Mouse (Mus musculus) forebrain, postnatal 0 days (tissue): Measurements from ENCODE around the gene Hes2. TPM values are rescaled to one million over a fixed set of nuclear protein-coding genes. Genes with fewer than 3 reads are reported as not detected.
A peak's percentile ranks its signal among the peaks of the same experiment; 100 is the strongest.

Experiments
- ATAC-seq: fragments of 200-750 bp; cut with Nextera tagmentation; 2 replicates; pipeline ENCODE4 v1.8.0; 2017; ENCODE audit warnings: mild to moderate bottlenecking, moderate library complexity
- DNase-seq: peaks from one replicate; pipeline ENCODE4 v3.0.0-alpha.2; 2015
- H3K27ac ChIP-seq: fragments of 300-500 bp; sonication (generic); 2 replicates; pipeline ENCODE4 v1.5.1; 2014; ENCODE audit warnings: low read depth, mild to moderate bottlenecking, antibody characterized with exemption, low read length, moderate library complexity, mixed read lengths
- H3K27me3 ChIP-seq: fragments of 300-500 bp; sonication (generic); 2 replicates; pipeline ENCODE4 v1.6.1; 2014; ENCODE audit warnings: mild to moderate bottlenecking, low read length, mixed read lengths; ENCODE audit not compliant: insufficient read depth
- H3K36me3 ChIP-seq: fragments of 300-500 bp; sonication (generic); 2 replicates; pipeline ENCODE4 v1.6.1; 2014; ENCODE audit warnings: mild to moderate bottlenecking, moderate library complexity; ENCODE audit not compliant: insufficient read depth
- H3K4me1 ChIP-seq: fragments of 300-500 bp; sonication (generic); 2 replicates; pipeline ENCODE4 v1.6.1; 2014; ENCODE audit warnings: antibody characterized with exemption; ENCODE audit not compliant: insufficient read depth
- H3K4me2 ChIP-seq: fragments of 300-500 bp; sonication (generic); 2 replicates; pipeline ENCODE4 v1.6.1; 2014; ENCODE audit warnings: low read depth, mild to moderate bottlenecking, moderate library complexity
- H3K4me3 ChIP-seq: fragments of 300-500 bp; sonication (generic); 2 replicates; pipeline ENCODE4 v1.5.1; 2014; ENCODE audit warnings: low read depth, low read length, mixed read lengths
- H3K9ac ChIP-seq: fragments of 300-500 bp; sonication (generic); 2 replicates; pipeline ENCODE4 v1.6.1; 2014; ENCODE audit warnings: mild to moderate bottlenecking
- H3K9me3 ChIP-seq: fragments of 300-500 bp; sonication (generic); 2 replicates; pipeline ENCODE4 v1.6.1; 2016; ENCODE audit warnings: low read length
- CTCF ChIP-seq: sonication (generic); IDR thresholded peaks from 2 replicates; pipeline ENCODE4 v1.5.1; 2016; ENCODE audit warnings: antibody characterized with exemption, control low read depth, low read depth
- WGBS: fragments of 180-500 bp; shearing (Covaris S2); extraction: QIAGEN DNeasy Blood & Tissue Kit; methylation state at CpG from one replicate; pipeline ENCODE4 v1.1.7; 2014; 5-methylcytosine and 5-hydroxymethylcytosine counted together
- polyA plus RNA-seq: library from polyadenylated mRNA; unstranded; fragments of >200 nt; fragmentation: Nextera tagmentation; extraction: Ambion mirVana; gene quantifications from 2 replicates; pipeline ENCODE4 v1.2.1, GENCODE M21; 2015
- total RNA-seq: library from RNA; depleted of rRNA; stranded (reverse); fragments of >200 nt; gene quantifications from 2 replicates; pipeline ENCODE4 v1.2.3, GENCODE M21; 2014; rRNA removed

Gene Hes2
- total RNA-seq (not detected in 2 replicates), polyA plus RNA-seq (not detected in 2 replicates)

DNA sequence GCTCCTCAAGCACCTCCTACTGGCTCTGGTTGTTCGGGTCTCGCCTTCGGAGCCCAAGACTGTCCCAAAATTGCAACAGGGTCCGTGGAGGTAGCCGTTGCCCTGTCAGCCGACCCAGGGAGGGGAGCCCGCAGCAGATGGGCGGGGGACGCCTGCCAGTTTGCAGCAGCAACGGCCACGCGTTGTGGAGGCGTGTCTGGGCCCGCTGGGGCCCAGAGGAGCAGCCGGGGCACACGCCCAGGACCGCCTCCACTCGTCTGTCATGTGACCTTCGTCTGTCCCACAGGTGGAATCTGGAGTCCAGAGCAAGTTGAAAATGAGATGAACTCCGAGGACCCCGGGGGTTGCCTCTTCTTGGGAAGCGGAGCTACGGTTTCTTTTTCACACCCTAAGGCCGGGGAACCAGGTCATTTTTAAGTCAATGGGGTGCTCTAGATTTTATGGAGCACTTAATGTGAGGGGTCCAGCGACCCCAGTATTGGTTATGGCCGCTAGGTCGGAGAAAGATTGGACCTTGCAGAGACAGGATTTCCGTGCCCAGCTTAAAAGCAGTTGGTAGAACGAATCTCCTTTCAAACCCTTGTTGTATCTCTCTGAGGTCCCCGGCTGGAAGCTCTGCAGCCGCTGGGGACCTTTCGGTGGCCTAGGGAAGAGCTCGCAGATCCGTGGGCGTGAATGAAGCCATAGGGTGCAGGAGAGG is at the start of gene Hes2:
Gene Hes2 (plus strand): TSS at position 283 of the 700 bp plus-strand sequence.
- H3K4me1 ChIP-seq = peaks cover 4% of the 10 kb centered on the region; the same call in 1 of the 2 replicates
- peak within 1 kb of the TSS; percentile 27; the same call in 1 of the 2 replicates for H3K4me2 ChIP-seq
- no peaks in the 10 kb centered on the region for H3K9me3 ChIP-seq
- DNase-seq = no peak
- H3K9ac ChIP-seq = no peak within 1 kb of the TSS
- no peaks in the 10 kb centered on the region for H3K36me3 ChIP-seq
- no peak for TF ChIP-seq CTCF
- WGBS = 6% methylated on average over 35 of the region's 35 CpGs
- no peak for ATAC-seq
- peak within 1 kb of the TSS; percentile 9 for H3K4me3 ChIP-seq
- H3K27ac ChIP-seq = no peak within 1 kb of the TSS
- H3K27me3 ChIP-seq = peaks cover 57% of the 10 kb centered on the region

DNA sequence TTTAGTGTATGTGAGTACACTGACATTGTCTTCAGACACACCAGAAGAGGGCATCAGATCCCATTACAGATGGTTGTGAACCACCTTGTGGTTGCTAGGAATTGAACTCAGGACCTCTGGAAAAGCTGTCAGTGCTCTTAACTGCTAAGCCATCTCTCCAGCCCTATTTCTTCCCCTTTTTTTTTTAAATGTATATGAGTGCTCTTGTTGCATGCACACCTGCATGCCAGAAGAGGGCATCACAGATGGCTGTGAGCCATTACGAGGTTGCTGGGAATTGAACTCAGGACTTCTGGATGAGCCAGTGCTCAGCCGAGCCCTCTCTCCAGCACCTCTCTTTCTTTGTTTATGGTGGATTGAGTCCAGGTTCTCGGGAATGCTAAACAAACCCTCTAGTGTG is 49.2 kb upstream of the Hes2 start:
- H3K9ac ChIP-seq = no peak overlapping the region
- peaks cover 32% of the 10 kb centered on the region for H3K36me3 ChIP-seq
- peak; percentile 6; the same call in 1 of the 2 replicates for TF ChIP-seq CTCF
- no peaks in the 10 kb centered on the region for H3K9me3 ChIP-seq
- no peak overlapping the region for H3K4me3 ChIP-seq
- no peaks in the 10 kb centered on the region; the same call in 1 of the 2 replicates for H3K27me3 ChIP-seq
- WGBS = 77% methylated on average over 3 of the region's 3 CpGs
- H3K4me1 ChIP-seq = peaks cover 13% of the 10 kb centered on the region
- no peak for ATAC-seq
- H3K27ac ChIP-seq = no peak overlapping the region
- DNase-seq = no peak
- H3K4me2 ChIP-seq = no peak overlapping the region

DNA sequence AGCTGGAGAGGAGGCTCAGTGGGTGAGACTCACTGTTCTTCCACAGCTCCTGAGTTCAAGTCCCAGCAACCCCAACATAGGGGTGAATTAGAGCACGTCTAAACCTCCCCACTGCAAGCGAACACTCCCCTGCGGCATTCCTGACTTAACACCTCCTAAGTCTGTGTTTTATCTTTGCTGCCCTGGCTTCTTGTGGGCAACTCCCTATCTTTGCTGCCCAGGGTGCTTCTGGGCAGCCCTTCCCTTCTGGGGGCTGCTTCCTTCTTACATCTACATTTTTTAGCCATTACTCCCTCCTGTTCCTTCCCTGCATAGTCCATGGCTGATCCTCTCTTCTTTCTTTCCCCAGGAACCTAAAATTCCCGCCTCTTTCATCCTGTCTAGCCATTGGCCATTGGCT is 48.0 kb upstream of the Hes2 start:
- no peak overlapping the region for H3K4me2 ChIP-seq
- no peak overlapping the region for H3K4me3 ChIP-seq
- peaks cover 13% of the 10 kb centered on the region for H3K4me1 ChIP-seq
- no peaks in the 10 kb centered on the region for H3K9me3 ChIP-seq
- no peak overlapping the region for H3K9ac ChIP-seq
- no peak for TF ChIP-seq CTCF
- 89% methylated on average over 4 of the region's 4 CpGs for WGBS
- ATAC-seq (no peak), DNase-seq (no peak)
- peaks cover 29% of the 10 kb centered on the region for H3K36me3 ChIP-seq
- H3K27ac ChIP-seq = no peak overlapping the region
- H3K27me3 ChIP-seq = peaks cover 8% of the 10 kb centered on the region

DNA sequence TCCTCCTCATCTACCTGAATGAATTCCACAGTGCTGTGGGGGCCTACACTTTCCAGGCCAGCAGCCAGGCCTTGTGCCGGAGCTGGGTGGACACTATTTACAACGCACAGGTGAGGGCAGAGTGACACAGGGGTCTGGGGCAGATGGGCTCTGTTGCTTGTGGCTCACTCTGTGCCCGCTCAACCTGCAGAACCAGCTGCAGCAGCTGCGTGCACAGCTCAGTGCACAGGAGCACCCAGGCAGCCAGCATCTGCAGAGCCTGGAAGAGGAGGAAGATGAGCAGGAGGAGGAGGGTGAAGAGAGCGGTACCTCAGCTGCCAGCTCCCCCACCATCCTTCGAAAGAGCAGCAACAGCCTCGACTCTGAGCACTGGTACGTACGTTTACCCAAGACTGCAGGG is 46.3 kb upstream of the Hes2 start:
- WGBS = 84% methylated on average over 9 of the region's 9 CpGs
- Histone ChIP-seq H3K9me3 (no peaks in the 10 kb centered on the region), H3K27me3 (peaks cover 24% of the 10 kb centered on the region), H3K27ac (no peak overlapping the region), H3K4me2 (no peak overlapping the region), H3K4me3 (no peak overlapping the region), H3K36me3 (peaks cover 29% of the 10 kb centered on the region), H3K4me1 (peaks cover 13% of the 10 kb centered on the region), H3K9ac (no peak overlapping the region)
- TF ChIP-seq CTCF = no peak
- DNase-seq (no peak), ATAC-seq (no peak)

DNA sequence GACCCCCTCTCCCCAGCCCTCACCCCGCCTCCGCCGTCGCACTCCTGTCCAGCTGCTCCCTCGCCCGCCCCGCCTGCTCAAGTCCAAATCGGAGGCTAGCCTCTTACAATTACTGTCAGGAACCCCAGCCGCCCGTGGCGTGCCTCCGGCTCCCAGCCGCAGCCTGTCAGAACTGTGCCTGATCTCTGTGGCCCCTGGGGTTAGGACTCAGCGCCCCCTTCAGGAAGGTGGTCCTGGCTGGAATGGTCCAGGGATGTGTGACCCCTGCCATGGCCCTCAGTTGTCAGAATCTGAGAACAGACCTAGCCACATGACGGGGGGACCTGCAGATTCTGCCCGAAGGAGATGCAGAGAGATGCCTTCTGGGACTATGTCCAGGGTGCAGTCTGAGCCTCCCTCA is 44.6 kb upstream of the Hes2 start:
- H3K27me3 ChIP-seq = peaks cover 40% of the 10 kb centered on the region

DNA sequence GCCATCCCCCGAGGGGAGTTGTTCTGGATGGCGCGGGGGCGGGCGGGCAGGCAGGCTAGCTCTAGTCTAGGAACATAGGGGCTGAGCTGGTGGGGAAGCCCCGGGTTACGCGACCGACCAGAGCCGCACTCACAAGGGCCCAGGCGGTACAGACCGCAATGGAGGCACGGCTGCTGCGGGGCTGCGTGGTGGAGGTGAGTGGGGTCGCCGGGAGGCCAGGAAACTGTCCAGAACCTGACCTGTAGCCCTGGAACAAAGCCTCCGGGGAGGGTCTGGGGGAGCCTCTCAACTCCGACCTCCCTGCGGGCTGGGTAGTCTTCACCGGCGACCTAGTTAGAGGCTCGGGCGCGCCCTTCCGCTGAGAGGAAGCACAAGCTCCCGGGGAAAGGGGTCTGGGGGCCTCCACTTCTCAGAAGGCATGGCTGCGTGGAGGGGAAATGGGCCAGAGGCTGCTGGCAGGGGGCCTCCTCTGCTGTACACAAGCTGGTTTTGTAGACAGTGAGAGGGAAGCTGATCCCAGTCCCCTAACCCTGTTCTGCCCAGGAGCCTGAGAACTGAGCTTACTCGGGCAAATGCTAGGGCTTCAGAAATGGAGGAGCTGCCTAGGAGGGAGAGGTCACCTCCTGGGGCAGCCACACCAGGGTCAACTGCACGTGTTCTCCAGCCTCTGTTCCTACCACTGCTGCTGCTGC is 42.6 kb upstream of the Hes2 start, which contains the start of gene Tnfrsf25:
Gene Tnfrsf25 (plus strand): TSS at position 14 of the 692 bp plus-strand sequence.
- H3K4me1 ChIP-seq = peaks cover 11% of the 10 kb centered on the region; the same call in 1 of the 2 replicates
- H3K9me3 ChIP-seq = no peaks in the 10 kb centered on the region
- 7% methylated on average over 30 of the region's 30 CpGs for WGBS
- no peak within 1 kb of the TSS for H3K4me3 ChIP-seq
- H3K9ac ChIP-seq = no peak within 1 kb of the TSS
- peaks cover 24% of the 10 kb centered on the region for H3K36me3 ChIP-seq
- H3K4me2 ChIP-seq = no peak within 1 kb of the TSS
- ATAC-seq (peak; percentile 19; the same call in 1 of the 2 replicates), DNase-seq (no peak)
- H3K27me3 ChIP-seq = peaks cover 60% of the 10 kb centered on the region
- H3K27ac ChIP-seq = no peak within 1 kb of the TSS
- TF ChIP-seq CTCF = no peak

More for the DNA sequence above, 44.6 kb upstream of the Hes2 start:
- H3K4me1 ChIP-seq = no peaks in the 10 kb centered on the region
- H3K4me2 ChIP-seq = no peak overlapping the region
- H3K9me3 ChIP-seq = no peaks in the 10 kb centered on the region
- WGBS = 67% methylated on average over 16 of the region's 16 CpGs
- H3K4me3 ChIP-seq = no peak overlapping the region
- peaks cover 29% of the 10 kb centered on the region for H3K36me3 ChIP-seq
- no peak overlapping the region for H3K27ac ChIP-seq
- H3K9ac ChIP-seq = no peak overlapping the region
- no peak for ATAC-seq
- no peak for TF ChIP-seq CTCF
- no peak for DNase-seq

DNA sequence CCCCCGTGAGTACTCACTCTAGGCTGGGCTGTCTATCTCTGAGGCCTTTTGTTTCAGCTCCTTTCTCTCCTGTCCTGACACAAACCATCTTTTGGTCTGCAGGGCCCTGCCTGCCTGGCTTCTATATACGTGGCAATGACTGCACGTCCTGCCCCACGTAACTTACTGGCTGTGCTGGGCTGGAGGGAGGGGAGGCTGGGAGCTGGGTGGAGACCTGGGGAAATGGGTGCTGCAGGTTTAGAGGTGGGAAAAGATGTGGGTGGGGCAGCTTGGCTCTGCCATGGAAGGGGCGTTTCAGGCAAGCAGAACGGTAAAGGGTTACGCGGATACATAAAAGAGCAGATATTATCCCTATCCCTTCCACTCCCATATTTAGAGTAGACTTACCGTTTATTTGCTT is 41.1 kb upstream of the Hes2 start:
- ATAC-seq (no peak), DNase-seq (no peak)
- H3K27ac ChIP-seq = no peak overlapping the region
- H3K4me3 ChIP-seq = no peak overlapping the region
- H3K36me3 ChIP-seq = peaks cover 17% of the 10 kb centered on the region
- 70% methylated on average over 9 of the region's 9 CpGs for WGBS
- peaks cover 74% of the 10 kb centered on the region for H3K27me3 ChIP-seq
- H3K9me3 ChIP-seq = no peaks in the 10 kb centered on the region
- no peak overlapping the region for H3K4me2 ChIP-seq
- no peak overlapping the region for H3K9ac ChIP-seq
- no peak for TF ChIP-seq CTCF
- H3K4me1 ChIP-seq = peaks cover 13% of the 10 kb centered on the region; the same call in 1 of the 2 replicates
